Mouse (Mus musculus) testis, adult 2 months (tissue): Measurements from ENCODE around the gene Polr2i. TPM values are rescaled to one million over a fixed set of nuclear protein-coding genes. Genes with fewer than 3 reads are reported as not detected.
A peak's percentile ranks its signal among the peaks of the same experiment; 100 is the strongest.

Source experiments
- H3K27ac ChIP-seq: fragments of 200-500 bp; 2 replicates; pipeline ENCODE4 v1.5.1; 2012; ENCODE audit warnings: low read depth, low read length; ENCODE audit not compliant: control insufficient read depth, insufficient read depth
- H3K27me3 ChIP-seq: fragments of 200-500 bp; 2 replicates; pipeline ENCODE4 v1.6.1; 2012; ENCODE audit warnings: mild to moderate bottlenecking, low read length, moderate library complexity; ENCODE audit not compliant: control insufficient read depth, insufficient read depth
- H3K36me3 ChIP-seq: fragments of 200-500 bp; 2 replicates; pipeline ENCODE4 v1.6.1; 2012; ENCODE audit warnings: mild to moderate bottlenecking, low read length; ENCODE audit not compliant: control insufficient read depth, insufficient read depth
- H3K4me1 ChIP-seq: fragments of 200-500 bp; 2 replicates; pipeline ENCODE4 v1.6.1; 2012; ENCODE audit warnings: low read length; ENCODE audit not compliant: control insufficient read depth, insufficient read depth
- H3K4me3 ChIP-seq: fragments of 200-500 bp; 2 replicates; pipeline ENCODE4 v1.5.1; 2012; ENCODE audit warnings: low read depth, mild to moderate bottlenecking, low read length, moderate library complexity, mixed read lengths; ENCODE audit not compliant: control insufficient read depth
- CTCF ChIP-seq: fragments of 200-500 bp; IDR thresholded peaks from 2 replicates; pipeline ENCODE4 v1.5.1; 2012; ENCODE audit warnings: low read depth, mild to moderate bottlenecking, inconsistent platforms, low read length, moderate library complexity; ENCODE audit not compliant: control insufficient read depth, insufficient read depth, insufficient replicate concordance
- POLR2A ChIP-seq: fragments of 200-500 bp; IDR thresholded peaks from 2 replicates; pipeline ENCODE4 v1.6.1; 2012; ENCODE audit warnings: low read depth, mild to moderate bottlenecking, inconsistent platforms, low read length, moderate library complexity; ENCODE audit not compliant: control insufficient read depth
- polyA plus RNA-seq: library from polyadenylated mRNA; depleted of rRNA; stranded (reverse); fragments of >200 nt; gene quantifications from 2 replicates; pipeline ENCODE4 v1.2.3, GENCODE M21; 2012

Gene Polr2i
- polyA plus RNA-seq, 1 experiment, result 257 TPM

DNA sequence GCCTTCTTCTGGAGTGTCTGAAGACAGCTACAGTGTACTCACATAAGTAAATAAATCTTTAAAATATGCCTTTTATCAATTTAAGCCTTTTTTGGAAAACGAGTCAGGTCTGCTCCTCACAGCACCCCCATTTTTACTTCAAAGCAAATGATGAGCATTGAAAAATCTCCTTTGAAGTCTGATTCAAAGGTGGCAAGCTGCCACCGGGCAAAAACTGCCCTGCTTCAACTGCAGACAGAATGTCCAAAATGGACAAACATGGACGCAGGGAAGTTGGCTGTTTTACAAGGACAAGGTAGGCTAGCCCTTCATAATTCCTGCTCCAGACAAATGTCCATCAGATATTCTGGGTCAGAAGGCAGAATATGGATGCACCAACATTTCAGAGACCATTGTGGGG, 10.3 kb upstream of the Polr2i start:
- no peak for TF ChIP-seq CTCF
- TF ChIP-seq POLR2A, result no peak
- peaks cover 14% of the 10 kb centered on the region for H3K4me1 ChIP-seq
- no peak overlapping the region for H3K27ac ChIP-seq
- H3K27me3 ChIP-seq, result no peaks in the 10 kb centered on the region
- no peak overlapping the region for H3K4me3 ChIP-seq
- H3K36me3 ChIP-seq, result no peaks in the 10 kb centered on the region; the same call in 1 of the 2 replicates

DNA sequence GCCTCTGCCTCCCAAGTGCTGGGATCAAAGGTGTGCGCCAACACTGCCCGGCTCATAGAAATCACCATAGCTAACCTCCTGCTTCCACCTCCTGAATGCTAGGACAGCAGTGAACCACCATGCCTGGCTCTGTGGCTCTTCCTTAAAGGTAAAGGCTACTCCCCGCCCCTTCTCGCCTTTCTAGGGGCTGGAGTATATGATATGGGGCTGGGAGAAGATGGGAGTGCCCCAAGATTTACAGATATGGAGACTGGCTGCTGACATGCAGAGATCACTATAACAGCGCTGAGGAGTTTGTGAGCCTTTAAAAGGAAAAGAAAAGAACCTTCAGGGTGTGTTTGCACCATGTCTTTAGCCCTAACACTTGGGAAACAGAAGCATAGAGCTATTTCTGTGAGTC, 9.5 kb upstream of the Polr2i start:
- Histone ChIP-seq H3K27ac (no peak overlapping the region), H3K4me1 (peaks cover 10% of the 10 kb centered on the region), H3K4me3 (no peak overlapping the region), H3K27me3 (no peaks in the 10 kb centered on the region), H3K36me3 (peaks cover 2% of the 10 kb centered on the region; the same call in 1 of the 2 replicates)
- no peak for TF ChIP-seq POLR2A
- TF ChIP-seq CTCF, result no peak

DNA sequence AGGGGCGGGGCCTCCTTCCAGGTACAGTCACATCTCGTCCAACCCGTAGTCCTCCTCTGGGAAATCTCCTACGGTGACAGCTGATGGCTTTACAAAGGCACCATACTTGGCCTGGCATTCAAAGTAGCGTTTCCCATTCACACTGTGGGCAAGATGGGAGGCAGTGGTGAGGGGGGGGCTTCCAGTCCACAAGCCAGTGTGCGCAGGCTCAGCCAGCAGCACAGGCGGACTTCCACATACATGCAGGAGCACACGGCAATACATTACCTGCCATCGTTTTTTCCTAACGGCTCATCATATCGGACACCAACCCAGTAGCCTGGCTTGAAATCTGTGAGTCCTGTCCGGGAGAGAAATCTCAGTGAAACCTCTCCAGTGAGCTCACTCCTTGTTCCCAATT, 7.5 kb upstream of the Polr2i start:
- no peak overlapping the region for H3K27ac ChIP-seq
- H3K36me3 ChIP-seq, result peaks cover 2% of the 10 kb centered on the region; the same call in 1 of the 2 replicates
- no peak for TF ChIP-seq POLR2A
- no peak for TF ChIP-seq CTCF
- no peaks in the 10 kb centered on the region for H3K27me3 ChIP-seq
- H3K4me3 ChIP-seq, result no peak overlapping the region
- H3K4me1 ChIP-seq, result peaks cover 5% of the 10 kb centered on the region

DNA sequence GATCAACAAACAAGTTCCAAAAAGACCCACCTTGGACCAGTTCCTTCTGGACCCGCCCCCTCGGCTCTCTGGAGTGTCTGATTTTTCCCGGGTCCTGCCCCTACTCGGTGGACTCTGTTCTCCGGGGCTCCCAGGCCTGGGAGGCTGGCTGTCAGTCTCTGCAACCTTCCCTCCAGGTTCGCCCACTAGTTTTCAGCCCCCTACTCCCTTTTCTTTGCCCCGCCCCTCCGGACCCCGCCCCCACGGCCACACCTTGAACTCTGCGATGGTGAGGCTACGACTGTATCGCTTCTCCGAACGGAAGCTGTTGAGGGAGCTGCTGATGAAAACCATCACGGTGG, 450 bp upstream of the Polr2i start:
- H3K27me3 ChIP-seq, result no peaks in the 10 kb centered on the region
- H3K4me3 ChIP-seq, result peak overlapping the region; percentile 97
- H3K4me1 ChIP-seq, result peaks cover 14% of the 10 kb centered on the region
- no peak for TF ChIP-seq POLR2A
- no peak for TF ChIP-seq CTCF
- H3K27ac ChIP-seq, result peak overlapping the region; percentile 79
- H3K36me3 ChIP-seq, result peaks cover 2% of the 10 kb centered on the region; the same call in 1 of the 2 replicates

DNA sequence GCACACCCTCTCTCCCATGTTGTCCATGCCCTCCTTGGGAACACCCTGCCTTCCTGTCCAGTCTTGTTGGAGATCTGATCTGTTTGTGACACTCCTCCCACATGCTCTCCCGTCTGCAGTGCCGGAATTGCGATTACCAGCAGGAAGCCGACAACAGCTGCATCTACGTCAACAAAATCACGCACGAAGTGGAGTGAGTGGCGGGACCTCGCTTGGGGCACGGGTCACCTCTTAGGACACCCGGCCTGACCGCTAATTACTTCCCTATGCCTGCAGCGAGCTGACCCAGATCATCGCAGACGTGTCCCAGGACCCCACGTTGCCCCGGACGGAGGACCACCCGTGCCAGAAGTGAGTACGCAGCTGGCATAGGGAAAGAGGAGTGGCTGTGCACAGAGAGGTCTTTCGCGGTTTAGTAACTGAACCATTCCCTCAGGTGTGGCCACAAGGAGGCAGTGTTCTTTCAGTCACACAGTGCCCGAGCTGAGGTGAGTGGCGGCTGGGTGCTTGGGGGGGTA, 942 bp downstream of the Polr2i start:
- no peaks in the 10 kb centered on the region; the same call in 1 of the 2 replicates for H3K36me3 ChIP-seq
- no peaks in the 10 kb centered on the region for H3K27me3 ChIP-seq
- peaks cover 14% of the 10 kb centered on the region for H3K4me1 ChIP-seq
- H3K4me3 ChIP-seq, result peak overlapping the region; percentile 97
- peak overlapping the region; percentile 93 for H3K27ac ChIP-seq
- TF ChIP-seq POLR2A, result no peak; the same call in 1 of the 2 replicates
- TF ChIP-seq CTCF, result peak; percentile 36; the same call in 1 of the 2 replicates

DNA sequence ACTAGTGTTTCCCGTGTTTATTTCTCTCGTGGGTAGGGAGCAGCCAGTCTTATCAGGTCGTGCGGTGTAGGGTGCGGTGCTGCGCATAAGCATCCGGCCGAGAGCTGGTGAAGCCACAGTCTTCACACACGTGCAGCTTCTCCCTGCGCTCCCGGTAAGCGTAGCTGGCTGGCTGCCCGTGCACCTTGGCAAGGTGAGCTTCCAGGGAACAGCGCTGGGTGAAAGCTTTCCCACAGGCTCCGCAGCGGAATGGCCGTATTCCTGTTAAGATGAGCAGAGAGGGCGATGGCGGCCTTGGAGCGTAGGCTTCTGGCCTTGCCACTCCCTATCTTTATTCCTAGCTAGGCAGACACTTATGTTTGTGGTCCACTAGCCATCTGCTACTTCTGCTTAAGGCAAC, 1.6 kb downstream of the Polr2i start:
- Histone ChIP-seq H3K4me1 (peaks cover 14% of the 10 kb centered on the region), H3K36me3 (no peaks in the 10 kb centered on the region), H3K27ac (peak overlapping the region; percentile 5; the same call in 1 of the 2 replicates), H3K4me3 (peak overlapping the region; percentile 97), H3K27me3 (no peaks in the 10 kb centered on the region)
- TF ChIP-seq POLR2A (no peak), CTCF (no peak)

DNA sequence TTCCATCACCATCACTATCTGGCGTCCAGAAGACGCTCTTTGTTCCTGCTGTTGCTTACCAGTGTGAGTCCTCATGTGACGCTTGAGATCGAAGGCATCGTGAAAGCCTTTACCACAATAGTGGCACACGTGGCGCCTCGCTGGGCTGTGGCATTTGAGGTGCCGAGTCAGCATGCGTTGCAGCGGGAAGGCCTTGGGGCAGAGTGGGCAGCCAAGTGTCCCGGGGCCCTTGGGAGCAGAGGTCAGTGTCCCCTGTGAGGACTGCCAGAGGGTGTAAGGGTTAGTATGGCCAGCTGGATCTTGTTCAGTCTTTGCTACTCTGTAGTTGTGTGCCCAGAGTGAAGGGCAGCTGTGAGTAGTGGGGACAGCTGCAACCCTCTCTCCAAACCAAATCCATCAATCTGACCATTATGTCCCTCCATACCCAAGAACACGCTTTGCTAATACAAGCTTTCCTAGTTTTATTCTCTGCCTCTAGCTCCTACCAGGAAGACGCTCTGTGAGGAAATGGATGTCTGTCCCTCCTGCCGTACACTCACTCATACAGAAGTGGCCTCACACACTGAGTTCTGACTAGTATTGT, 2.6 kb downstream of the Polr2i start:
- no peak overlapping the region for H3K4me3 ChIP-seq
- peaks cover 14% of the 10 kb centered on the region for H3K4me1 ChIP-seq
- no peak for TF ChIP-seq CTCF
- TF ChIP-seq POLR2A, result no peak
- no peaks in the 10 kb centered on the region for H3K27me3 ChIP-seq
- H3K27ac ChIP-seq, result no peak overlapping the region
- no peaks in the 10 kb centered on the region for H3K36me3 ChIP-seq
